Mouse (Mus musculus) forebrain, embryonic 12.5 days (tissue): ENCODE data around the gene Mfsd4b5. TPM values are rescaled to one million over a fixed set of nuclear protein-coding genes. Genes with fewer than 3 reads are reported as not detected.
A peak's percentile ranks its signal among the peaks of the same experiment; 100 is the strongest.

Experiments used
- ATAC-seq: fragments of 200-750 bp; cut with Nextera tagmentation; 2 replicates; pipeline ENCODE4 v1.8.0; 2017; ENCODE audit warnings: moderate TSS enrichment; ENCODE audit not compliant: low FRiP score
- H3K27ac ChIP-seq: fragments of 300-500 bp; sonication (generic); 2 replicates; pipeline ENCODE4 v1.5.1; 2016; ENCODE audit warnings: mild to moderate bottlenecking
- H3K27me3 ChIP-seq: fragments of 300-500 bp; sonication (generic); 2 replicates; pipeline ENCODE4 v1.6.1; 2016; ENCODE audit warnings: mild to moderate bottlenecking
- H3K36me3 ChIP-seq: fragments of 300-500 bp; sonication (generic); replicated peaks from 2 replicates; pipeline ENCODE4 v1.6.1; 2016; ENCODE audit warnings: mild to moderate bottlenecking
- H3K4me1 ChIP-seq: fragments of 300-500 bp; sonication (generic); 2 replicates; pipeline ENCODE4 v1.6.1; 2016
- H3K4me2 ChIP-seq: fragments of 300-500 bp; sonication (generic); 2 replicates; pipeline ENCODE4 v1.6.1; 2016; ENCODE audit warnings: mild to moderate bottlenecking, moderate library complexity
- H3K4me3 ChIP-seq: fragments of 300-500 bp; sonication (generic); replicated peaks from 2 replicates; pipeline ENCODE4 v1.5.1; 2016; ENCODE audit warnings: mild to moderate bottlenecking
- H3K9ac ChIP-seq: fragments of 300-500 bp; sonication (generic); 2 replicates; pipeline ENCODE4 v1.6.1; 2016; ENCODE audit warnings: mild to moderate bottlenecking
- H3K9me3 ChIP-seq: fragments of 300-500 bp; sonication (generic); 2 replicates; pipeline ENCODE4 v1.6.1; 2016
- WGBS: fragments of 180-500 bp; shearing (Covaris S2); methylation state at CpG from one replicate; pipeline ENCODE4 v1.1.7; 2016; 5-methylcytosine and 5-hydroxymethylcytosine counted together
- polyA plus RNA-seq: library from polyadenylated mRNA; unstranded; fragments of >200 nt; fragmentation: Nextera tagmentation; extraction: Ambion mirVana; gene quantifications from 2 replicates; pipeline ENCODE4 v1.2.1, GENCODE M21; 2016

Mfsd4b5 gene
- polyA plus RNA-seq: not detected in 2 replicates

- H3K4me2 ChIP-seq: no peak within 1 kb of the TSS
- no peaks in the 10 kb centered on the region for H3K9me3 ChIP-seq
- 90% methylated on average over 12 of the region's 12 CpGs for WGBS
- H3K4me3 ChIP-seq: no peak within 1 kb of the TSS
- H3K27me3 ChIP-seq: no peaks in the 10 kb centered on the region
- H3K4me1 ChIP-seq: no peaks in the 10 kb centered on the region
- no peak for ATAC-seq
- no peak within 1 kb of the TSS for H3K27ac ChIP-seq
- H3K36me3 ChIP-seq: no peaks in the 10 kb centered on the region
- no peak within 1 kb of the TSS for H3K9ac ChIP-seq
These were observed at the start of gene Mfsd4b5 for GRCm38 (mm10) chr10:39986466-39986865. Mfsd4b5 (minus strand) TSS chr10:39986646.

DNA sequence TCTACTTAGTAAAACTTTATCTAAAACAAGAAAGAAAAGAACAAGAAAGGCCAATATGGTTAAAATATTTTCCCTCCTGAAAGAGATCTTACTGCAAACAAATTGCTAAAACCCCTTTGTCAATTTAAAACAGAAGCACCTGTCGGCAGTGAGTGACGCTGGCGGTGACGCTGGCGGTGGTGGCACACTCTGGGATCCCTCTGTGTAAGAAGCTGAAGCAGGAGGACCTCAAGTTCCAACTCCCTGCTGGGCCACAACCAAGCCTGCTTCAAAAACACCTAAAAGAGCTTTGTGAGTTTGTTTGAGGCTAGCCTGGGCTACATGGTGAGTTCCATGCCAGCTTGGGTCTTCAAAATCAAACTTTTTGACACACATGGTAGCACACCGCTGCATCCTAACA lies 48.5 kb upstream of the Mfsd4b5 start:
- H3K4me1 ChIP-seq: no peaks in the 10 kb centered on the region
- no peak for ATAC-seq
- H3K9ac ChIP-seq: no peak overlapping the region
- H3K4me2 ChIP-seq: no peak overlapping the region
- 97% methylated on average over 6 of the region's 6 CpGs for WGBS
- H3K36me3 ChIP-seq: no peaks in the 10 kb centered on the region
- H3K27ac ChIP-seq: no peak overlapping the region
- H3K27me3 ChIP-seq: no peaks in the 10 kb centered on the region
- H3K9me3 ChIP-seq: no peaks in the 10 kb centered on the region
- H3K4me3 ChIP-seq: no peak overlapping the region

GRCm38 (mm10) chr10:40032897-40033296 lies 46.5 kb upstream of the Mfsd4b5 start:
- H3K27ac ChIP-seq: no peak overlapping the region
- no peak overlapping the region for H3K4me3 ChIP-seq
- H3K9me3 ChIP-seq: no peaks in the 10 kb centered on the region
- H3K4me1 ChIP-seq: no peaks in the 10 kb centered on the region
- no peaks in the 10 kb centered on the region for H3K36me3 ChIP-seq
- 84% methylated on average over 2 of the region's 2 CpGs for WGBS
- H3K27me3 ChIP-seq: no peaks in the 10 kb centered on the region
- no peak overlapping the region for H3K4me2 ChIP-seq
- no peak for ATAC-seq
- H3K9ac ChIP-seq: no peak overlapping the region

DNA sequence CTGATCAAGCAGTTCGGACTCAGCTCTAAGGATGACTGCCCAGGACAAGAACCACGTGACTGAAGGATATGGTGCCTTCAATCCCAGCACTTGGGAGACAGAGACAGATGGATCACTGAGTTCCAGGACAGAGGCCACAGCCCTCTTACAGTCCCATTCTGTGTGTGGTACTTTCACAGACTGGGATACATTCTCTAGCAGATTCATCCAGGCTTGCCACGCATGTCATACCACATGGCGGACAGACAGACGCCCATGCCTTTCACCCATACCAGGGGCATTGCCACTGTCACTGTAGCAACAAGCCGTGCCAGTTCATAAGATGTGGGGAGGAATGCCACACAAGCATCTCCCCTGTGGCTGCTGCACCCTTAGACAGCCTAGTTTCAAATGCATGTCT lies 44.3 kb upstream of the Mfsd4b5 start:
- Histone ChIP-seq H3K4me1 (no peaks in the 10 kb centered on the region), H3K4me3 (no peak overlapping the region), H3K27me3 (0 out of 2 replicates have a peak, but pooled peaks cover 3% of the 10 kb centered on the region), H3K9ac (no peak overlapping the region), H3K36me3 (no peaks in the 10 kb centered on the region), H3K9me3 (no peaks in the 10 kb centered on the region), H3K4me2 (no peak overlapping the region), H3K27ac (no peak overlapping the region)
- no peak for ATAC-seq
- WGBS: 93% methylated on average over 6 of the region's 6 CpGs

- Histone ChIP-seq H3K4me3 (no peak overlapping the region), H3K4me2 (no peak overlapping the region), H3K36me3 (no peaks in the 10 kb centered on the region), H3K27me3 (0 out of 2 replicates have a peak, but pooled peaks cover 3% of the 10 kb centered on the region), H3K9me3 (no peaks in the 10 kb centered on the region), H3K4me1 (peaks cover 7% of the 10 kb centered on the region), H3K9ac (no peak overlapping the region), H3K27ac (no peak overlapping the region)
- ATAC-seq: no peak
- WGBS: 90% methylated on average over 2 of the region's 2 CpGs
These were observed 43.2 kb upstream of the Mfsd4b5 start for GRCm38 (mm10) chr10:40029610-40030009.

DNA sequence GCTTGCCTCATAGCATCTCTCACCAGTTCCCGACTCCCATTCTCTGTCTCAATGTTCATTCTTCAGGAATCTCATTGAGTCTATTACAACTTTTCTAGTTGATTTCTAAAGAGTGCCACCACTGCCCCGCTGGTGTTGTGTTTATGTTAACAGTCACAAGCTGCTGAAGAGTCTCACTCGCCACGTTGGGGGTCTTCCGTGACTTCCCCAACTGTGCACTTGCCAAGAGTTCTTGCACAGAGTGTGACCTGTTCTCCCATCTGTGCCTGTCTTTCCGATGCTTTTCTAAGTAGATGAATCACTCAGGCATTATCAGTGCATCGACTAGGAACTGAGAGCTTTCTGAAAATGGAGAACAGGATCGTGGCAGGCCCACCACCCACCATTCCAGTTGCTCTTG lies 41.6 kb upstream of the Mfsd4b5 start:
- Histone ChIP-seq H3K27me3 (0 out of 2 replicates have a peak, but pooled peaks cover 3% of the 10 kb centered on the region), H3K9ac (no peak overlapping the region), H3K4me3 (no peak overlapping the region), H3K4me1 (peaks cover 11% of the 10 kb centered on the region), H3K36me3 (no peaks in the 10 kb centered on the region), H3K27ac (no peak overlapping the region), H3K4me2 (no peak overlapping the region), H3K9me3 (no peaks in the 10 kb centered on the region)
- ATAC-seq: no peak
- WGBS: 81% methylated on average over 8 of the region's 8 CpGs

DNA sequence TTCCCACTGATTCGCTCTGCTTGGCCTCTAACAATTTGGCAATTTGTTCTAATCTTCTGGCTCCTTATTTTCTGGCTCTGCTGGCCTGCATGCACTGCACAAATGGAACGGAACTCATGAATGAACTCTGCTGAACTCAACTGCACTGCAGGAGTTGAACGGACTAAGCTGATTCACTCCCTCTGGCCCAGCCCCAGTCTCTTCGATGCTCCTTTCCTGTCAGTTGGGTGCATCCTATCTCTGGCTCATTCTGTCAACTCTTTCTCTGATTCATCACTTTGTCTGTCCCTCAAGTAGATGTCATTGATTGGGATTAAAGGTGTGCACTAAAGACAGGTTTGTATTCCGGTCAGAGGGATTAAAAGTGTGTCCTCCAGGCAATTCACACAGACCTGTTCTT lies 40.1 kb upstream of the Mfsd4b5 start:
- H3K9ac ChIP-seq: no peak overlapping the region
- whole genome bisulfite sequencing: 94% methylated on average over 5 of the region's 5 CpGs
- peaks cover 11% of the 10 kb centered on the region for H3K4me1 ChIP-seq
- H3K9me3 ChIP-seq: no peaks in the 10 kb centered on the region
- no peak overlapping the region for H3K4me3 ChIP-seq
- H3K4me2 ChIP-seq: no peak overlapping the region
- H3K27me3 ChIP-seq: 0 out of 2 replicates have a peak, but pooled peaks cover 3% of the 10 kb centered on the region
- H3K36me3 ChIP-seq: no peaks in the 10 kb centered on the region
- ATAC-seq: no peak
- no peak overlapping the region for H3K27ac ChIP-seq

- H3K4me2 ChIP-seq: peak overlapping the region; percentile 92
- H3K9me3 ChIP-seq: no peaks in the 10 kb centered on the region
- 0 out of 2 replicates have a peak, but pooled peaks cover 3% of the 10 kb centered on the region for H3K27me3 ChIP-seq
- ATAC-seq: no peak
- peak overlapping the region; percentile 71 for H3K4me3 ChIP-seq
- WGBS: 67% methylated on average over 8 of the region's 8 CpGs
- peaks cover 11% of the 10 kb centered on the region for H3K4me1 ChIP-seq
- H3K27ac ChIP-seq: no peak overlapping the region
- H3K9ac ChIP-seq: 0 out of 2 replicates have a peak overlapping the region, but pooled peaks have one; percentile 17
- H3K36me3 ChIP-seq: no peaks in the 10 kb centered on the region
These were observed 39.1 kb upstream of the Mfsd4b5 start for GRCm38 (mm10) chr10:40025560-40025959.

- peak within 1 kb of the TSS; percentile 71 for H3K4me3 ChIP-seq
- H3K27me3 ChIP-seq: 0 out of 2 replicates have a peak, but pooled peaks cover 3% of the 10 kb centered on the region
- peak; percentile 96 for ATAC-seq
- no peaks in the 10 kb centered on the region for H3K9me3 ChIP-seq
- H3K9ac ChIP-seq: peak within 1 kb of the TSS; percentile 72
- peak within 1 kb of the TSS; percentile 92 for H3K4me2 ChIP-seq
- peak within 1 kb of the TSS; percentile 69 for H3K27ac ChIP-seq
- 1% methylated on average over 46 of the region's 46 CpGs for WGBS
- H3K4me1 ChIP-seq: peaks cover 11% of the 10 kb centered on the region
- no peaks in the 10 kb centered on the region for H3K36me3 ChIP-seq
These were observed 38.3 kb upstream of the Mfsd4b5 start, which contains the start of gene Mfsd4b1 for GRCm38 (mm10) chr10:40024554-40025428. Mfsd4b1 (minus strand) TSS chr10:40025268.

GRCm38 (mm10) chr10:40020401-40020800 lies 34.0 kb upstream of the Mfsd4b5 start:
- Histone ChIP-seq H3K36me3 (no peaks in the 10 kb centered on the region), H3K9me3 (no peaks in the 10 kb centered on the region), H3K4me3 (no peak overlapping the region), H3K27me3 (0 out of 2 replicates have a peak, but pooled peaks cover 3% of the 10 kb centered on the region), H3K27ac (no peak overlapping the region), H3K9ac (no peak overlapping the region), H3K4me2 (no peak overlapping the region), H3K4me1 (peaks cover 10% of the 10 kb centered on the region)
- no peak for ATAC-seq
- 64% methylated on average over 2 of the region's 2 CpGs for WGBS

GRCm38 (mm10) chr10:40019492-40019891 lies 33.0 kb upstream of the Mfsd4b5 start:
- H3K4me3 ChIP-seq: no peak overlapping the region
- 76% methylated on average over 3 of the region's 3 CpGs for WGBS
- H3K4me2 ChIP-seq: no peak overlapping the region
- no peaks in the 10 kb centered on the region for H3K36me3 ChIP-seq
- 0 out of 2 replicates have a peak, but pooled peaks cover 3% of the 10 kb centered on the region for H3K27me3 ChIP-seq
- H3K27ac ChIP-seq: no peak overlapping the region
- no peak for ATAC-seq
- H3K9me3 ChIP-seq: no peaks in the 10 kb centered on the region
- no peak overlapping the region for H3K9ac ChIP-seq
- peaks cover 3% of the 10 kb centered on the region for H3K4me1 ChIP-seq

- 87% methylated on average over 5 of the region's 5 CpGs for WGBS
- no peak overlapping the region for H3K4me3 ChIP-seq
- no peak for ATAC-seq
- H3K27ac ChIP-seq: no peak overlapping the region
- no peak overlapping the region for H3K9ac ChIP-seq
- no peaks in the 10 kb centered on the region for H3K36me3 ChIP-seq
- H3K4me1 ChIP-seq: no peaks in the 10 kb centered on the region; the same call in 1 of the 2 replicates
- H3K9me3 ChIP-seq: no peaks in the 10 kb centered on the region
- no peak overlapping the region for H3K4me2 ChIP-seq
- 0 out of 2 replicates have a peak, but pooled peaks cover 3% of the 10 kb centered on the region for H3K27me3 ChIP-seq
These were observed 31.9 kb upstream of the Mfsd4b5 start for GRCm38 (mm10) chr10:40018261-40018860.
